In the genomic region with DNA sequence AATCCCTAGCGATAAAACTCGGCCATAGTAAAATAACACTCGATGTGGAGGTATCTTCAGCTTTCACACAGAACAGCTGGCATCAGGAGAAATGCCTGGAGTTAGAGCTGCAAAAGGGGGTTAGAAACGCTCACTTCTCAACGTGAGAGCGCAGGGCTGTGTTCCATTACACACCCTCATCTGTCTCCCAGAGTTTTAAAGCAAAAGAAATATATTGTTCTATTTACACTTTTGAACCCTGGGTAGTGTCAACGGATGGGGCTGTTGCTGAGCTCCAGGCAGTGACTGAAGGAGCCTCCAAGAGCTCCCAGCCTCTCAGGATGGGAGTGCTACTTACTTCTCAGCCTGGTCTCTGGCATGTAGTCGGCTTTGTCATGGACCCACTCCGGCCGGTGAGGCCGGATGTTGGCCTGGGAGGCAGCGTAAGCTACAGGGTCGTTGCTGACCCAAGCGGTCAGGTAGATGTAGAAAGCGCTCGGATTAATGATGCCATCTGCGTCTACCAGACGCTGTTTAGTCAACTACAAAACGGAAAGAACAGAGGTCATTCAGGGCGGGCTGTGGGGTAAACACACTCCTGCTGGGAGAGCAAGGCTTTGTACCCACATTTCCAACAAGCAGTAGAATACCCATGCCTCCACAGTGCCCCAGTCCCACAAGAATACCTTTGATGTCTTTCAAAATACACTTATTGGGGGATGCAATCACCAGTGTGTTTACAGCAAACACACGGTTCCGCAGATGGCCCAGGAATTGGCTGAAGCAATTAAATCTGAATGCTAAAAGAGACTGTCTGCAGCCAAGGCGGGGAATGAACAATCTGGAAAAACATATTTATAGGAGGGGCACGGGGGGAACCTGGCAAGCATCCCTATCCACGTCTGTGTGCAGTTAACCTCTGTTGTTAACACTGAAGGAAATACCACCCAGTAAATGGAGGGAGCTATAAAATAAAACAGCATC, we compare ENCODE assay signal across 8 mouse cellular contexts. TPM values are rescaled to one million over a fixed set of nuclear protein-coding genes. Genes with fewer than 3 reads are reported as not detected.
DNase-seq lines count a peak whose midpoint lies in the region; ATAC-seq and TF ChIP-seq lines count a peak whose summit lies in the region.

No protein-coding gene starts in this region.

- peak overlapping the region; percentile 78 for H3K27ac ChIP-seq in kidney, embryonic 15.5 days
- no peak overlapping the region for H3K27ac ChIP-seq in kidney, adult 2 months (ENCODE audit: insufficient read depth, low read depth, low read length)
- H3K27ac ChIP-seq in forebrain, embryonic 13.5 days = no peak overlapping the region

- H3K4me3 ChIP-seq in kidney, embryonic 15.5 days (replicated peaks) = no peak overlapping the region
- H3K4me3 ChIP-seq in kidney, adult 2 months (ENCODE audit: insufficient read depth, low read depth, low read length) = no peak overlapping the region
- H3K4me3 ChIP-seq in forebrain, embryonic 13.5 days = no peak overlapping the region

- TF ChIP-seq CTCF in kidney, adult 2 months (conservative IDR thresholded peaks at IDR 0.05; ENCODE audit: insufficient read depth, insufficient read length, low read depth, low read length) = no peak
- TF ChIP-seq CTCF in brain, embryonic 14.5 days (IDR thresholded peaks at IDR 0.05; ENCODE audit: borderline replicate concordance, extremely low read depth, insufficient read depth, insufficient read length) = no peak

- peaks cover 63% of the 10 kb centered on the region for H3K4me1 ChIP-seq in kidney, embryonic 15.5 days
- H3K4me1 ChIP-seq in kidney, adult 2 months (ENCODE audit: control insufficient read depth, insufficient read depth, low read length) = no peaks in the 10 kb centered on the region
- peaks cover 48% of the 10 kb centered on the region for H3K4me1 ChIP-seq in forebrain, embryonic 13.5 days

- DNase-seq in kidney, adult 2 months = no peak
- peak; percentile 87 for DNase-seq in brain, embryonic 14.5 days (ENCODE audit: low read depth)
- DNase-seq in layer of hippocampus, postnatal 14 days (ENCODE audit: low spot score in 2 of 2) = peak; percentile 52 to 82
- no peak for DNase-seq in gastrocnemius, adult 18-20 months (ENCODE audit: low spot score)
- DNase-seq in gastrocnemius, postnatal 25 days = no peak
- DNase-seq in heart, adult 18-20 months = no peak

- no peak for TF ChIP-seq POLR2A in kidney, adult 2 months (IDR thresholded peaks at IDR 0.05; ENCODE audit: low read depth, low read length)
- TF ChIP-seq POLR2A in brain, embryonic 14.5 days (IDR thresholded peaks at IDR 0.05; ENCODE audit: borderline replicate concordance, extremely low read depth, insufficient read depth, insufficient read length, poor library complexity, severe bottlenecking) = no peak

- 0 out of 2 replicates have a peak, but pooled peaks have one; percentile 14 for ATAC-seq in kidney, embryonic 15.5 days (replicated peaks; ENCODE audit: low FRiP score)
- peak; percentile 70 for ATAC-seq in forebrain, embryonic 13.5 days

- H3K4me2 ChIP-seq in kidney, embryonic 15.5 days = no peak overlapping the region
- no peak overlapping the region for H3K4me2 ChIP-seq in forebrain, embryonic 13.5 days

- no peaks in the 10 kb centered on the region for H3K9me3 ChIP-seq in kidney, embryonic 15.5 days (replicated peaks)
- H3K9me3 ChIP-seq in forebrain, embryonic 13.5 days (replicated peaks) = no peaks in the 10 kb centered on the region

- peaks cover 96% of the 10 kb centered on the region for H3K36me3 ChIP-seq in kidney, embryonic 15.5 days
- peaks cover 5% of the 10 kb centered on the region for H3K36me3 ChIP-seq in kidney, adult 2 months (ENCODE audit: control insufficient read depth, insufficient read depth, low read length)
- peaks cover 66% of the 10 kb centered on the region for H3K36me3 ChIP-seq in forebrain, embryonic 13.5 days (ENCODE audit: poor library complexity, severe bottlenecking)

- 49% methylated on average over 25 of the region's 25 CpGs for WGBS in kidney, embryonic 15.5 days
- WGBS in kidney, adult 2 months = 67% methylated on average over 25 of the region's 25 CpGs
- 43% methylated on average over 25 of the region's 25 CpGs for WGBS in forebrain, embryonic 13.5 days

- H3K9ac ChIP-seq in kidney, embryonic 15.5 days = no peak overlapping the region
- no peak overlapping the region for H3K9ac ChIP-seq in forebrain, embryonic 13.5 days

- no peaks in the 10 kb centered on the region for H3K27me3 ChIP-seq in kidney, embryonic 15.5 days
- no peaks in the 10 kb centered on the region for H3K27me3 ChIP-seq in kidney, adult 2 months (replicated peaks; ENCODE audit: control insufficient read depth, insufficient read depth, low read length)
- H3K27me3 ChIP-seq in forebrain, embryonic 13.5 days = peaks cover 13% of the 10 kb centered on the region

RNA-seq across cellular contexts. Expression of a gene that starts 27.8 kb away (rescaled TPM):
- polyA plus RNA-seq in kidney, embryonic 15.5 days (2015; fragmentation: Nextera tagmentation; extraction: Ambion mirVana) = 21.8 and 22.1 TPM in 2 replicates
- 9.0 and 9.8 TPM in 2 replicates for polyA plus RNA-seq in kidney, adult 2 months (2012; rRNA removed)
- 12.7 and 16.1 TPM in 2 replicates for polyA plus RNA-seq in brain, embryonic 14.5 days (2012; rRNA removed)
- polyA plus RNA-seq in forebrain, embryonic 13.5 days (2015; fragmentation: Nextera tagmentation; extraction: Ambion mirVana) = 13.7 and 18.1 TPM in 2 replicates
- total RNA-seq in layer of hippocampus, postnatal 14 days (2021) = 1 to 10 TPM; 7.1 to 7.7 TPM
- 1 to 10 TPM; 1.2 to 1.8 TPM for total RNA-seq in gastrocnemius, adult 18-20 months (2021)
- total RNA-seq in gastrocnemius, postnatal 25 days (2021) = 1 to 10 TPM; 2.0 to 2.3 TPM
- 1 to 10 TPM; 3.8 to 5.0 TPM for total RNA-seq in heart, adult 18-20 months (2021)

RNA-seq across cellular contexts. Expression of a gene that starts 48.5 kb away (rescaled TPM):
- 15.8 and 17.3 TPM in 2 replicates for polyA plus RNA-seq in kidney, embryonic 15.5 days (2015; fragmentation: Nextera tagmentation; extraction: Ambion mirVana)
- polyA plus RNA-seq in kidney, adult 2 months (2012; rRNA removed) = 17.5 and 19.6 TPM in 2 replicates
- polyA plus RNA-seq in brain, embryonic 14.5 days (2012; rRNA removed) = 23.3 and 37.6 TPM in 2 replicates
- polyA plus RNA-seq in forebrain, embryonic 13.5 days (2015; fragmentation: Nextera tagmentation; extraction: Ambion mirVana) = 11.3 and 16.0 TPM in 2 replicates
- total RNA-seq in layer of hippocampus, postnatal 14 days (2021) = 10 to 100 TPM; 40.2 to 48.1 TPM
- total RNA-seq in gastrocnemius, adult 18-20 months (2021) = 1 to 10 TPM; 5.7 to 8.5 TPM
- 10 to 100 TPM in 1 of 2 experiments, 1 to 10 TPM in 1; 9.9 to 11.2 TPM for total RNA-seq in gastrocnemius, postnatal 25 days (2021)
- 10 to 100 TPM in 1 of 2 experiments, 1 to 10 TPM in 1; 9.8 to 10.1 TPM for total RNA-seq in heart, adult 18-20 months (2021)

Comparison
In these comparisons a context has a peak if more than half of its experiments do, and no peak if none do; other contexts are left out.
1. DNase-seq: peak in brain, embryonic 14.5 days (single experiment) and layer of hippocampus, postnatal 14 days (2 of 2); none in kidney, adult 2 months (single experiment), gastrocnemius, adult 18-20 months (single experiment), gastrocnemius, postnatal 25 days (single experiment) and heart, adult 18-20 months (0 of 2).